Mouse (Mus musculus) embryonic fibroblast, embryonic 13.5 days (primary cell): Measurements from ENCODE around the gene Cux2.

ENCODE experiments used
- CTCF ChIP-seq: IDR thresholded peaks from 2 replicates; pipeline ENCODE4 v1.5.1; 2011; ENCODE audit warnings: mild to moderate bottlenecking, control low read depth, low read length, moderate library complexity, borderline replicate concordance; ENCODE audit not compliant: insufficient read depth
- POLR2A ChIP-seq: IDR thresholded peaks from 2 replicates; pipeline ENCODE4 v1.6.1; 2011; ENCODE audit warnings: low read depth, mild to moderate bottlenecking, control low read depth, low read length, moderate library complexity

DNA sequence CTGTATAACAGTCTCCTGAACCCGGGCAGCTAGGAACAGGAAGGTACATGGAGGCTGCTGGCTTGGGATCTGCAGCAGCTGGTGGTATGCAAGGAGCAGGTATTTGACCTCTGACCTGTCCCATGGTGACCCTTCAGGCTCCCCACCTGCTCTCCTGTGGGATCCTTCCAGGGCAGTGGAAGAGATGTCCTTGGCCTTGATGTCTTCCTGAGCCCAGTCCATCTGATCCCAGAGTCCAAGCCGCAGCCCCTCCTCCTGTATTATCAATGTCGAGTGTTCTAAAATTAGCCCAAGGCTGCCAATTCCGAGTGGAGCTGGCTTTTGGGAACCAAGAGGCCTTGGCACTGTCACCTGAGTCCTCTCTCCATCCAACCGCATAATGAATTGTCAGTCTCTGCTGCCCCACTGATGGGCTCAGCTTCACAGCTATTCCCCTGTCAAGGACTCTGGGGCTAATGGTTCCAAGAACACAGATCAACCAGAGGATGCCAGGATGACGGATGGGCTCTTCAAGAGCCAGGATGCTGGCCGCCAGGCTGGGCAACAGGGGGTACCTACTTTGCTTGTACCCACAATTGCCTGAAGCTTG, 103.2 kb downstream of the Cux2 start:
- TF ChIP-seq CTCF (no peak), POLR2A (no peak)
